ENCODE assay signal across 1 mouse cellular context in genomic region chr11:96811188-96811587, GRCm38 (mm10). TPM values are rescaled to one million over a fixed set of nuclear protein-coding genes. Genes with fewer than 3 reads are reported as not detected.
"Had no signal": no experiment of that assay in that cellular context is flagged by ENCODE, and none has a peak within 500 bp of the region (broad histone marks: within the 10 kb centered on the region; RNA-seq: fewer than 3 reads in every experiment).

No protein-coding gene starts in this region.

RNA-seq across cellular contexts. Expression of gene Copz2, which starts 38.5 kb away (rescaled TPM):
- polyA plus RNA-seq: inflammation-experienced regulatory T-cells, adult 6 months had no signal
